ENCODE assay signal across 8 mouse cellular contexts in the genomic region with DNA sequence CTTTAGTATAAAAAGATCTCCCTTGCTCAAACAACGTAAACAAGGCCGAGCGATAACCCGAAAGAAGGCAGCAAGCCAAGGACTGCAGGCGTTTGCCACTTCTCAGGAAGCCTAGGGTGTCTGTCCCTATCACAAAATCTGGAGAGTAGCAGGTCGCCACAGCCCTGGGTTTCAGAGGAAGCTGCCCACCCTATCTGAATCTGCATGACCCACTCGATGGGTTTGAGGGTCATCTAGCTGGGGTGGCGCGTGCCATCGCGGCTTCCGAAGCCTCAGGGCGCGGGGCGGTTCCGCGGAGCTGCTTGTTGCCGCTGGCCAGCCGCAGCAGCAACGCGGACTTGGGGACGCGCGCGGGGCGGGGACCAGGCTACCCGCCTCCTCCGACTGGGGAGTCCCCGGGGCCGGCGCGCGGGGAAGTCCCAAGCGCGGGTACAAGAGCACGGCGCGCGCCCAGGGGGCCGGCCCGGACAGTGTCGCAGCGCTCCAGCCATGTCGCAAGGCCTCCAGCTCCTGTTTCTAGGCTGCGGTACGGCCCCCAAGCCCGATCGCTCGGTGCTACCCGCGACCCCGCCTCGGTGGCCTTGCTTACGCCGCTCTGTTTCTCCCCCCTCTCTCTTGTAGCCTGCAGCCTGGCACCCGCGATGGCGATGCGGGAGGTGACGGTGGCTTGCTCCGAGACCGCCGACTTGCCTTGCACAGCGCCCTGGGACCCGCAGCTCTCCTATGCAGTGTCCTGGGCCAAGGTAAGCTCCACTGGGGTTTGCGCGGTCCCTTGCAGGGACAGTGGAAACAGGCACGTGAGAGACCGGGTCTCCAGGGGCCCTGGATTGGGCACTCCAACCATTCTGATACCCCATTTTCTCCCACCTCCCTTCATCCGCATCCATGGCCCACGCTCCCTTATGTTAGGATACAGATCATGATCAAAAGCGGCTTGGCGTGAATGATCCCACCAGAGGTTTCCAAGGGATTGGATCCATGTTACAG. TPM values are rescaled to one million over a fixed set of nuclear protein-coding genes. Genes with fewer than 3 reads are reported as not detected.
DNase-seq lines count a peak whose midpoint lies in the region; ATAC-seq and TF ChIP-seq lines count a peak whose summit lies in the region.

A gene (plus strand): TSS at position 51 of the 987 bp plus-strand sequence.

- no peak for TF ChIP-seq CTCF in bone marrow, adult 2 months (IDR thresholded peaks at IDR 0.05; ENCODE audit: control insufficient read depth, insufficient read depth, low read length)
- no peak for TF ChIP-seq CTCF in heart, postnatal 0 days (IDR thresholded peaks at IDR 0.05; ENCODE audit: low read depth)
- no peak for TF ChIP-seq CTCF in liver, postnatal 0 days (IDR thresholded peaks at IDR 0.05; ENCODE audit: low read depth)

- peak; percentile 53 for ATAC-seq in forebrain, embryonic 11.5 days (replicated peaks; ENCODE audit: low FRiP score)
- peak; percentile 87 for ATAC-seq in heart, postnatal 0 days (ENCODE audit: insufficient read depth, low read depth)
- ATAC-seq in liver, postnatal 0 days, result peak; percentile 79
- peak; percentile 61; the same call in 1 of the 2 replicates for ATAC-seq in neural tube, embryonic 12.5 days (ENCODE audit: low FRiP score, low read depth)

- H3K36me3 ChIP-seq in forebrain, embryonic 11.5 days (ENCODE audit: control insufficient read depth, insufficient read depth, low read length), result no peaks in the 10 kb centered on the region
- H3K36me3 ChIP-seq in heart, postnatal 0 days (replicated peaks; ENCODE audit: control insufficient read depth, insufficient read depth, low read length), result no peaks in the 10 kb centered on the region
- H3K36me3 ChIP-seq in liver, postnatal 0 days (replicated peaks; ENCODE audit: insufficient read depth, low read length), result no peaks in the 10 kb centered on the region
- H3K36me3 ChIP-seq in neural tube, embryonic 12.5 days, result no peaks in the 10 kb centered on the region

- no peak for TF ChIP-seq EP300 in heart, postnatal 0 days (IDR thresholded peaks at IDR 0.05; ENCODE audit: low read depth)
- TF ChIP-seq EP300 in liver, postnatal 0 days (IDR thresholded peaks at IDR 0.05; ENCODE audit: low read depth), result no peak

- WGBS in bone marrow, adult 2 months, result 7% methylated on average over 70 of the region's 73 CpGs
- WGBS in forebrain, embryonic 11.5 days, result 4% methylated on average over 71 of the region's 73 CpGs
- 6% methylated on average over 66 of the region's 73 CpGs for WGBS in heart, postnatal 0 days
- 6% methylated on average over 73 of the region's 73 CpGs for WGBS in liver, postnatal 0 days (ENCODE audit: insufficient replicate concordance)
- WGBS in neural tube, embryonic 12.5 days, result 5% methylated on average over 73 of the region's 73 CpGs

- peaks cover 3% of the 10 kb centered on the region for H3K4me1 ChIP-seq in bone marrow, adult 2 months (ENCODE audit: control insufficient read depth, insufficient read depth, low read length)
- H3K4me1 ChIP-seq in forebrain, embryonic 11.5 days (replicated peaks; ENCODE audit: control insufficient read depth, insufficient read depth, low read length), result peaks cover 18% of the 10 kb centered on the region
- H3K4me1 ChIP-seq in heart, postnatal 0 days (ENCODE audit: control insufficient read depth, insufficient read depth), result peaks cover 11% of the 10 kb centered on the region; the same call in 1 of the 2 replicates
- peaks cover 14% of the 10 kb centered on the region for H3K4me1 ChIP-seq in liver, postnatal 0 days (ENCODE audit: insufficient read depth)
- H3K4me1 ChIP-seq in neural tube, embryonic 12.5 days, result peaks cover 34% of the 10 kb centered on the region

- peak; percentile 35; the same call in 1 of the 2 replicates for TF ChIP-seq POLR2A in bone marrow, adult 2 months (IDR thresholded peaks at IDR 0.05; ENCODE audit: borderline replicate concordance, control insufficient read depth, low read depth, low read length)

- H3K27ac ChIP-seq in bone marrow, adult 2 months (ENCODE audit: control insufficient read depth, insufficient read depth, low read depth, low read length, poor library complexity), result peak within 1 kb of the TSS; percentile 78
- H3K27ac ChIP-seq in forebrain, embryonic 11.5 days (ENCODE audit: low read depth, low read length), result no peak within 1 kb of the TSS
- H3K27ac ChIP-seq in heart, postnatal 0 days (ENCODE audit: low read depth), result no peak within 1 kb of the TSS
- H3K27ac ChIP-seq in liver, postnatal 0 days (ENCODE audit: low read depth), result no peak within 1 kb of the TSS
- H3K27ac ChIP-seq in neural tube, embryonic 12.5 days, result no peak within 1 kb of the TSS

- peak; percentile 87 for DNase-seq in CD4-positive, CD25-positive, alpha-beta regulatory T cell, adult 2 months (ENCODE audit: low read depth, low spot score)
- DNase-seq in forebrain, embryonic 11.5 days (ENCODE audit: low spot score), result peak; percentile 76
- peak; percentile 60 for DNase-seq in heart, postnatal 0 days (ENCODE audit: low spot score)
- peak; percentile 84 for DNase-seq in kidney, postnatal 14 days
- peak; percentile 75 for DNase-seq in liver, postnatal 0 days
- DNase-seq in thymus, adult 18-20 months, result peak; percentile 18 to 31

- H3K9ac ChIP-seq in forebrain, embryonic 11.5 days (ENCODE audit: low read length), result peak within 1 kb of the TSS; percentile 66
- H3K9ac ChIP-seq in heart, postnatal 0 days (replicated peaks; ENCODE audit: low read depth, low read length), result peak within 1 kb of the TSS; percentile 43
- peak within 1 kb of the TSS; percentile 59 for H3K9ac ChIP-seq in liver, postnatal 0 days (replicated peaks)
- H3K9ac ChIP-seq in neural tube, embryonic 12.5 days, result peak within 1 kb of the TSS; percentile 72

- peaks cover 16% of the 10 kb centered on the region; the same call in 1 of the 2 replicates for H3K27me3 ChIP-seq in forebrain, embryonic 11.5 days (ENCODE audit: control insufficient read depth, insufficient read depth, low read length)
- 0 out of 2 replicates have a peak, but pooled peaks cover 6% of the 10 kb centered on the region for H3K27me3 ChIP-seq in heart, postnatal 0 days (ENCODE audit: control insufficient read depth, insufficient read depth, low read length)
- H3K27me3 ChIP-seq in liver, postnatal 0 days (ENCODE audit: insufficient read depth, low read length), result peaks cover 23% of the 10 kb centered on the region
- H3K27me3 ChIP-seq in neural tube, embryonic 12.5 days (replicated peaks), result peaks cover 20% of the 10 kb centered on the region

- peak within 1 kb of the TSS; percentile 58 for H3K4me3 ChIP-seq in bone marrow, adult 2 months (replicated peaks; ENCODE audit: control insufficient read depth, low read depth, low read length)
- H3K4me3 ChIP-seq in forebrain, embryonic 11.5 days (ENCODE audit: low read depth, low read length), result peak within 1 kb of the TSS; percentile 59
- peak within 1 kb of the TSS; percentile 52 for H3K4me3 ChIP-seq in heart, postnatal 0 days (ENCODE audit: low read depth, low read length)
- peak within 1 kb of the TSS; percentile 42 for H3K4me3 ChIP-seq in liver, postnatal 0 days (ENCODE audit: low read depth, low read length)
- H3K4me3 ChIP-seq in neural tube, embryonic 12.5 days, result peak within 1 kb of the TSS; percentile 63

- no peaks in the 10 kb centered on the region for H3K9me3 ChIP-seq in forebrain, embryonic 11.5 days (ENCODE audit: control insufficient read depth, low read length)
- H3K9me3 ChIP-seq in heart, postnatal 0 days (replicated peaks; ENCODE audit: control insufficient read depth, low read length), result no peaks in the 10 kb centered on the region
- H3K9me3 ChIP-seq in liver, postnatal 0 days (ENCODE audit: low read length), result no peaks in the 10 kb centered on the region
- H3K9me3 ChIP-seq in neural tube, embryonic 12.5 days, result no peaks in the 10 kb centered on the region

- peak within 1 kb of the TSS; percentile 99 for H3K4me2 ChIP-seq in forebrain, embryonic 11.5 days (ENCODE audit: low read depth, low read length, severe bottlenecking)
- peak within 1 kb of the TSS; percentile 84 for H3K4me2 ChIP-seq in heart, postnatal 0 days (ENCODE audit: low read depth, low read length)
- peak within 1 kb of the TSS; percentile 83 for H3K4me2 ChIP-seq in liver, postnatal 0 days (ENCODE audit: low read depth, low read length)
- peak within 1 kb of the TSS; percentile 98 for H3K4me2 ChIP-seq in neural tube, embryonic 12.5 days (replicated peaks)

RNA-seq across cellular contexts. Expression of the gene that starts here (rescaled TPM):
- 3.3 and 5.8 TPM in 2 replicates for polyA plus RNA-seq in bone marrow, adult 2 months (2011; ENCODE audit: insufficient read depth, insufficient read length, low replicate concordance, missing spikeins)
- polyA plus RNA-seq in forebrain, embryonic 11.5 days (2014; fragmentation: Nextera tagmentation; extraction: Ambion mirVana), result 4.0 and 5.1 TPM in 2 replicates
- 2.4 and 4.4 TPM in 2 replicates for total RNA-seq in heart, postnatal 0 days (2014; rRNA removed; ENCODE audit: low replicate concordance)
- 2.3 and 2.5 TPM in 2 replicates for polyA plus RNA-seq in heart, postnatal 0 days (2015; fragmentation: Nextera tagmentation; extraction: Ambion mirVana)
- polyA plus RNA-seq in liver, postnatal 0 days (2015; fragmentation: Nextera tagmentation; extraction: Ambion mirVana), result 1.9 and 2.0 TPM in 2 replicates
- 19.3 and 20.9 TPM in 2 replicates for polyA plus RNA-seq in neural tube, embryonic 12.5 days (2016; fragmentation: Nextera tagmentation; extraction: Ambion mirVana)

Comparison
In these comparisons a context has a peak if more than half of its experiments do, and no peak if none do; other contexts are left out.
1. DNase-seq: peak in every context shown above with its lines; median percentile 87 in CD4-positive, CD25-positive, alpha-beta regulatory T cell, adult 2 months; 84 in kidney, postnatal 14 days; 76 in forebrain, embryonic 11.5 days; 75 in liver, postnatal 0 days; 60 in heart, postnatal 0 days; 24 in thymus, adult 18-20 months.